Mouse (Mus musculus): ENCODE results near the gene Arl6ip5. TPM values are rescaled to one million over a fixed set of nuclear protein-coding genes. Genes with fewer than 3 reads are reported as not detected.

Gene Arl6ip5
- polyA plus RNA-seq, 1 experiment from 2014 or later = 29.0 TPM

- H3K9me3 ChIP-seq (ENCODE audit: control insufficient read depth, low read depth, low read length) = no peaks in the 10 kb centered on the region
- no peaks in the 10 kb centered on the region for H3K36me3 ChIP-seq (ENCODE audit: control insufficient read depth, insufficient read depth, low read length)
- no peak overlapping the region for H3K27ac ChIP-seq (ENCODE audit: low read length)
- H3K4me1 ChIP-seq (ENCODE audit: control insufficient read depth, insufficient read depth, low read length) = peaks cover 9% of the 10 kb centered on the region
- H3K4me2 ChIP-seq (replicated peaks; ENCODE audit: low read depth, low read length) = peak overlapping the region; percentile 56
- ATAC-seq (ENCODE audit: insufficient number of reproducible peaks, insufficient read depth, low FRiP score, low read depth) = peak; percentile 70
- no peak overlapping the region for H3K9ac ChIP-seq (replicated peaks; ENCODE audit: low read depth, low read length)
- no peaks in the 10 kb centered on the region for H3K27me3 ChIP-seq (ENCODE audit: control insufficient read depth, insufficient read depth, low read length)
- peak overlapping the region; percentile 14 for H3K4me3 ChIP-seq (ENCODE audit: low read depth, low read length)
- 8% methylated on average over 19 of the region's 19 CpGs for WGBS
Observed at GRCm38 (mm10) chr6:97278014-97278787, 67.7 kb downstream of the Arl6ip5 start.

GRCm38 (mm10) chr6:97278878-97279277 lies 68.4 kb downstream of the Arl6ip5 start:
- Histone ChIP-seq H3K9ac (replicated peaks; ENCODE audit: low read depth, low read length) (no peak overlapping the region), H3K4me1 (ENCODE audit: control insufficient read depth, insufficient read depth, low read length) (peaks cover 8% of the 10 kb centered on the region; the same call in 1 of the 2 replicates), H3K36me3 (ENCODE audit: control insufficient read depth, insufficient read depth, low read length) (no peaks in the 10 kb centered on the region), H3K4me3 (ENCODE audit: low read depth, low read length) (no peak overlapping the region), H3K27ac (ENCODE audit: low read length) (no peak overlapping the region), H3K4me2 (replicated peaks; ENCODE audit: low read depth, low read length) (no peak overlapping the region), H3K27me3 (ENCODE audit: control insufficient read depth, insufficient read depth, low read length) (no peaks in the 10 kb centered on the region), H3K9me3 (ENCODE audit: control insufficient read depth, low read depth, low read length) (no peaks in the 10 kb centered on the region)
- WGBS = 47% methylated on average over 6 of the region's 6 CpGs
- ATAC-seq (ENCODE audit: insufficient number of reproducible peaks, insufficient read depth, low FRiP score, low read depth) = no peak

Other genes with a start within 250 kb of the Arl6ip5 start
- gene Fam19a4, start 150.3 kb upstream of the Arl6ip5 start, polyA plus RNA-seq (2014; fragmentation: Nextera tagmentation; extraction: Ambion mirVana) = 0.29 TPM in 1 of 2 replicates, not detected in the other
- 9.9 and 11.7 TPM in 2 replicates for gene Eogt, start 61.5 kb upstream of the Arl6ip5 start, polyA plus RNA-seq (2014; fragmentation: Nextera tagmentation; extraction: Ambion mirVana)
- gene Tmf1, start 31.6 kb upstream of the Arl6ip5 start, polyA plus RNA-seq (2014; fragmentation: Nextera tagmentation; extraction: Ambion mirVana) = 34.4 and 36.1 TPM in 2 replicates
- gene Uba3, start 5.0 kb upstream of the Arl6ip5 start, polyA plus RNA-seq (2014; fragmentation: Nextera tagmentation; extraction: Ambion mirVana) = 79.9 and 85.7 TPM in 2 replicates
- not detected in 2 replicates for gene Lmod3, start 42.1 kb downstream of the Arl6ip5 start, polyA plus RNA-seq (2014; fragmentation: Nextera tagmentation; extraction: Ambion mirVana)

All from stomach, embryonic 14.5 days (tissue).